In genomic region chr5:64753142-64753750, GRCm38 (mm10) we compare ENCODE assay signal across 17 mouse cellular contexts. TPM values are rescaled to one million over a fixed set of nuclear protein-coding genes. Genes with fewer than 3 reads are reported as not detected.
DNase-seq lines count a peak whose midpoint lies in the region; ATAC-seq and TF ChIP-seq lines count a peak whose summit lies in the region.
"Had no signal": no experiment of that assay in that cellular context is flagged by ENCODE, and none has a peak within 500 bp of the region (broad histone marks: within the 10 kb centered on the region; RNA-seq: fewer than 3 reads in every experiment).

No protein-coding gene starts in this region.

- TF ChIP-seq EP300 in MEL (IDR thresholded peaks at IDR 0.05; ENCODE audit: low read depth in 1 of 2, low read length in 2 of 2) = no peak

- TF ChIP-seq CTCF in MEL (IDR thresholded peaks at IDR 0.05 in 2 of 3, conservative IDR thresholded peaks at IDR 0.05 in 1 of 3; ENCODE audit: control insufficient read depth in 1 of 3, insufficient read depth in 1 of 3, low read depth in 2 of 3, low read length in 3 of 3, poor library complexity in 1 of 3, severe bottlenecking in 1 of 3) = no peak
- TF ChIP-seq CTCF in gastrocnemius, adult 2 months (IDR thresholded peaks at IDR 0.05) = no peak

- H3K9ac ChIP-seq in MEL (ENCODE audit: control insufficient read depth, low read depth, low read length, poor library complexity, severe bottlenecking) = no peak overlapping the region
- H3K9ac ChIP-seq: embryonic facial prominence, embryonic 12.5 days; hindbrain, embryonic 14.5 days; intestine, embryonic 15.5 days; limb, embryonic 15.5 days had no signal

- no peaks in the 10 kb centered on the region for H3K79me2 ChIP-seq in MEL (ENCODE audit: control insufficient read depth, insufficient read depth, low read length, poor library complexity)

- no peak overlapping the region for H3K4me3 ChIP-seq in MEL (ENCODE audit: control insufficient read depth in 1 of 2, insufficient read depth in 1 of 2, low read depth in 2 of 2, low read length in 2 of 2)
- H3K4me3 ChIP-seq in gastrocnemius, adult 2 months = no peak overlapping the region
- H3K4me3 ChIP-seq: embryonic facial prominence, embryonic 12.5 days; heart, adult 2 months; intestine, embryonic 15.5 days; limb, embryonic 15.5 days had no signal

- peaks cover 0 to 16% of the 10 kb centered on the region in 2 experiments; a peak in 2 of 4 replicates for H3K36me3 ChIP-seq in MEL (ENCODE audit: control insufficient read depth in 1 of 2, insufficient read depth in 2 of 2, low read length in 2 of 2)
- H3K36me3 ChIP-seq: embryonic facial prominence, embryonic 12.5 days; intestine, embryonic 15.5 days; limb, embryonic 15.5 days had no signal

- TF ChIP-seq RAD21 in MEL (IDR thresholded peaks at IDR 0.05; ENCODE audit: low read depth, low read length) = no peak

- TF ChIP-seq POLR2A in MEL (IDR thresholded peaks at IDR 0.05; ENCODE audit: control insufficient read depth in 1 of 2, insufficient read depth in 1 of 2, low read depth in 1 of 2, low read length in 2 of 2, poor library complexity in 1 of 2) = no peak

- H3K9me3 ChIP-seq in MEL (replicated peaks; ENCODE audit: insufficient read depth, low read length) = no peaks in the 10 kb centered on the region
- H3K9me3 ChIP-seq: embryonic facial prominence, embryonic 12.5 days; intestine, embryonic 15.5 days; limb, embryonic 15.5 days had no signal

- DNase-seq in MEL (ENCODE audit: low read depth, low spot score) = peak; percentile 15
- peak; percentile 10 for DNase-seq in c-Kit-positive CD71-negative TER-119-negative erythroid progenitor cells, embryonic 14.5 days (ENCODE audit: low read depth)
- DNase-seq in lung, adult 18-20 months = peak; percentile 67 to 81
- DNase-seq in MN1 (ENCODE audit: low spot score) = no peak
- DNase-seq in gastrocnemius, adult 2 months = no peak
- no peak for DNase-seq in embryo, embryonic 10.5 days (ENCODE audit: low spot score)
- DNase-seq: adrenal gland, adult 2 months; cerebellum, adult 8-10 months; heart, adult 2 months; kidney, postnatal 4 days; thymus, postnatal 36 days had no signal

- no peaks in the 10 kb centered on the region for H3K27me3 ChIP-seq in MEL (ENCODE audit: control insufficient read depth in 1 of 2, insufficient read depth in 2 of 2, low read length in 2 of 2)
- H3K27me3 ChIP-seq: embryonic facial prominence, embryonic 12.5 days; intestine, embryonic 15.5 days; limb, embryonic 15.5 days had no signal

- H3K4me1 ChIP-seq in MEL (ENCODE audit: control insufficient read depth in 1 of 2, insufficient read depth in 2 of 2, low read length in 2 of 2) = peaks cover 14% of the 10 kb centered on the region in 2 experiments
- H3K4me1 ChIP-seq: embryonic facial prominence, embryonic 12.5 days had no signal

- intact Hi-C loops in gastrocnemius, adult 2 months (cut with DNase I) = no loop called here

- no peak overlapping the region for H3K27ac ChIP-seq in MEL (ENCODE audit: control insufficient read depth, low read depth, low read length)
- no peak overlapping the region for H3K27ac ChIP-seq in gastrocnemius, adult 2 months
- H3K27ac ChIP-seq: embryonic facial prominence, embryonic 12.5 days; heart, adult 2 months; hindbrain, embryonic 14.5 days; intestine, embryonic 15.5 days; limb, embryonic 15.5 days had no signal

- peak; percentile 92 for ATAC-seq in megakaryocyte, adult 5-6 weeks (ENCODE audit: poor library complexity, severe bottlenecking)
- ATAC-seq: forebrain, embryonic 16.5 days; intestine, embryonic 15.5 days had no signal

TF ChIP-seq in MEL, 35 proteins besides CTCF, POLR2A, EP300 and RAD21:
- TF ChIP-seq MXI1 (IDR thresholded peaks at IDR 0.05; ENCODE audit: low read depth, low read length) = no peak
- TF ChIP-seq MAZ (IDR thresholded peaks at IDR 0.05; ENCODE audit: low read depth, low read length) = no peak
- no peak for TF ChIP-seq TBP (IDR thresholded peaks at IDR 0.05; ENCODE audit: low read depth, low read length)
- no peak for TF ChIP-seq KAT2A (conservative IDR thresholded peaks at IDR 0.05; ENCODE audit: low read depth, low read length)
- no peak for TF ChIP-seq UBTF (IDR thresholded peaks at IDR 0.05; ENCODE audit: borderline replicate concordance, insufficient read depth, low read depth, low read length)
- no peak for TF ChIP-seq MYB (IDR thresholded peaks at IDR 0.05; ENCODE audit: low read depth, low read length)
- no peak for TF ChIP-seq TCF12 (IDR thresholded peaks at IDR 0.05; ENCODE audit: low read depth, low read length)
- no peak for TF ChIP-seq GATA1 (IDR thresholded peaks at IDR 0.05; ENCODE audit: low read depth, low read length)
- TF ChIP-seq ZMIZ1 (IDR thresholded peaks at IDR 0.05; ENCODE audit: low read depth, low read length) = no peak

RNA-seq across cellular contexts. Expression of gene Klf3, which starts 49.9 kb away (rescaled TPM):
- 7.1 and 8.4 TPM in 2 replicates for total RNA-seq in MEL (2012; rRNA removed)
- polyA plus RNA-seq in MEL (2012; ENCODE audit: insufficient read depth in 1 of 2, insufficient read length in 2 of 2, low read depth in 1 of 2, low replicate concordance in 2 of 2, missing spikeins in 1 of 2) = 10 to 100 TPM; 39.7 to 72.2 TPM
- 114 and 119 TPM in 2 replicates for total RNA-seq in megakaryocyte, adult 5-6 weeks (2015)
- total RNA-seq in megakaryocyte, adult 5-6 weeks (2017) = 43.4 and 55.4 TPM in 2 replicates
- 10 to 100 TPM; 18.2 to 20.4 TPM for total RNA-seq in gastrocnemius, adult 2 months (2021)

Comparison
In these comparisons a context has a peak if more than half of its experiments do, and no peak if none do; other contexts are left out.
1. DNase-seq: peak in MEL (single experiment), c-Kit-positive CD71-negative TER-119-negative erythroid progenitor cells, embryonic 14.5 days (single experiment) and lung, adult 18-20 months (2 of 2); none in MN1 (single experiment), gastrocnemius, adult 2 months (single experiment) and embryo, embryonic 10.5 days (single experiment).